Mouse (Mus musculus) layer of hippocampus, postnatal 36 days (tissue): ENCODE measurements around the gene Myocos. TPM values are rescaled to one million over a fixed set of nuclear protein-coding genes. Genes with fewer than 3 reads are reported as not detected.

Source experiments
- DNase-seq, 2 experiments: peaks; one replicate each; pipeline ENCODE4 v3.0.0; 2022
- microRNA-seq, 2 experiments: library from miRNA; unstranded; fragments of <30 nt; microRNA quantifications; one replicate each; pipeline ENCODE4 v1.2.0; 2021
- total RNA-seq, 2 experiments: library from RNA; stranded (reverse); gene quantifications; 2 replicates each; pipeline ENCODE4 v1.2.3; 2021

Myocos gene
- total RNA-seq, 2 experiments from 2014 or later: not detected

DNA sequence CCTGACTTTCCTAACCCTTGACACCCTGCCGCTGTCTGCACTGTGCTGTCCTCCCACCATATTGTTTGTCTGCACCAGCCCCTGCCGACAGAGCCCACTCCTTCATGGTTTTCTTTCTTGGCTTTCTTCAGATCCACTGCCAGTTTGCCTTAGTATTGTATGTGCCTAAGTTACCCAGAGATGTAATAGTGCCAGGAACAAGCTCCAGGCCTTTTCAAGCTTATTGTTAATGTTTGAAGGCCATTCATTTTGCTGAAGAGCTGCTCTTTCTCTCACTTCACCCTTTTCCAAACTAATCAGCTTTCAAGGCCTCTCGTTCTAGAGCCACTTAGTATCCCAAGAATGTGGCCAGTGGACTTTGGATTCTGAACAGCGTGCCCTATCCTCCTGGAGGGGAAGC, 46.8 kb downstream of the Myocos start:
- DNase-seq: no peak

DNA sequence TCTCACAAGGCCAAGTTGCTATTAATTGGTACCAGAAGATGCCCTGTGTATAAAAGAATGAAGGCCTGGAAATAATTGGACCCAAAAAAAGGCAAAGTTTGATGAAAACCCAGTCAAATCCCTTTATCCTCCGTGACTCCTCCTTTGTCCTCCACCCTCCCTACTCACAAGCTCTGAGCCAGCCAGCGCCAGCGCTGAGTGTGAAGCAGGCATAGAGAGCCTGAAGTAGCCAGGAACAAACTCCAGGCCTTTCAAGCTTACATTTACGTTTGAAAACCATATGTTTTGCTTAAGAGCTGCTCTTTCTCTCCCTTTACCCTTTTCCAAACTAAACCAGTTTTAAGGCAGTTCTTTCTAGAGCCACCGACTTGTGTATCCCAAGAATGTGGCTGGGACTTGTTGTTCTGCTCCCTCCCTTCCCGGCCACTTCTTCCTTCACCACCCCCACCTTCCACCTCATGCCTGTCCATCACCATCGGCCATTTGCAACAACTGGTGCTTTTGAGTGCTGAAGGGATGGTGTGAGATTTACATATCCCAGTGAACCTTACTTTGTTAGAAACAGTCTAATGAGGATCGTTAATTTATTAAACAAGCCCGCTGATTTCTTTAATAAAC, 48.3 kb downstream of the Myocos start:
- no peak for DNase-seq

DNA sequence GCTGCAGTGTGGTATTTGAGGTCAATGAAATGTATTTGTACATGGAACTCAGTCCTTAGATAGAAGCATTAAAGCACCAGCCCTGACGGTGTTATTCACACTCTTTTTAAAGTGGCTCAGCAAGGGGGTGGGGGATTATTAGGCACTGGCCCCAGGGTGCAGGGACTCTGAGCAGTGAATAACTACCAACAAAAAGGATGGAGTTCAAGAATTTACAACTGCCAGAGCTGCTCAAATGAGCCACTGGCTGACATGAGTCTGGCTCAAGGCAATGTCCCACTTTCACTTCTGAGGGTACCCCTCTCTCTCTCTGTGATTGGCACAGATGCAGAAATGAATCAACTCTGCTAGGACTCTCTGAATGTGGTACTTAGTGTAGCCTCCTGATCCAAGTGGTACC, 49.9 kb downstream of the Myocos start:
- no peak for DNase-seq

DNA sequence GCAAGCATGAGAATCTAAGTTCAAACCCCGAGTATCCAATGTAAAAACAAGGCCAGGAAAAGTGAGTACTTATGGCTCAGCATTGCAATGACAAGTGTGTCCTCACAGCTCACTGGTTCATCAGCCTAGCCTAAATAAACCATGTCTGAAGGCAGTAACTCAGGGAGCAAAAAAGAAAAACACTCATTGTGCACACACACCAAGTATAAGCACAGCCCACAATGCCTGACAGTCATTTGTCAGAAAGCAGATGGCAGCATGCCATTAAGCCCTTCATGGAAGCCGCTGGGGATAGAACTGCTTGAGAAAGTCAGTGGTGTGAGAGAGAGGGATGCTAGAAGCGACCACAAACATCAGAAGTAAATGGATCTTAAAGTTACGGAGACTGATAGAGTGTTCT, 56.7 kb downstream of the Myocos start:
- no peak for DNase-seq

DNA sequence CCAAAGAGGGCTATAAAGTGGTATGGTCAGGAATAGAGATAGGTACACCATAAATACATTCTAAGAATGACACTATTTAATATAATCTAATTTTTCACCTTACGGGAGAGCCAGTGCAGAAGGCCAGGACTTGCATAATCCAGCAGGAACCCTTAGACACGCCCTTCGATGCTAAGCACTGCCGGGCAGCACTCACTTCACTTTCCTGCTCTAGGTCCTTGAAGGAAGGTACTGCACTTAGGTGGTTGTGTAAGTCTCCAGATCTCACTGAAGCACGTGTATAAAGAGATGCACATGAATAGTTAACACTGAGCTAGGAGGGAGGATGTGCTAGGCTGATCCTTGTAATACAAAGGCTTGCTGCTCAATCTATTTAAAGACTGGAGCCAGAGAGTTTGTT, 58.4 kb downstream of the Myocos start:
- DNase-seq: no peak

DNA sequence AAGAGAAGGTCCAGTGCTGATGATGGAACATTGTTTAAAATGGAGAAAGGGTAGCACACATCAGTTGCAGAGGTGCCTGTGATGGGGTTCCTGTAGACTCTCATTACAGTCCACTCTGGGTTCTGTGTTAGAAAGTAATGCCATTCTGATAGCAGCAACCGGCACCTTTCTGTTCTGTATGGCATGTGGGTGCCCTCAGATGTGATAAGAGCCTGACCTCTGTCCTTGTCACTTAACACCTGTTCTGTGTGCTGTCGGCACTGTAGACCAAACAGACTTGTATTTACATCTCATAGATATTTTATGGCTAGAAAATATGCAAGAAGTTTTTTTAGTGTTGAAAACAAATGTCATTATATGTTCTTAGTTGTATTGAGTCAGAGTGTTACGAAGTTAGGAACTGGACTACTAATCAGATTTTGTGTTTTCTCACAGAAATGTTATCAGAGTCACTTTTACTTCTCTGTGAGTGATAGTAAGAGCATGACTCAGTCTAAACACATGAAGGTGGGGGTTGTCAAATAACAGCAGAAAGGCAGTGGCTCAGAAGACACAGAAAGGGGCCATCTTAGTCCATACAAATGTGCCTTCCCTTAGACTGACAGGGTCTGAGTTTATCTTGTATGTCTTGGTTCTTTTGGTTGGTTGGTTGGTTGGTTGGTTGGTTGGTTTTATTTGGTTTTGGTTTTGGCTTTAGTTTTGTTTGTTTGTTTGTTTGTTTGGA, 60.5 kb downstream of the Myocos start:
- DNase-seq: no peak

Small RNAs within 50 kb of the gene (microRNA-seq; reads per million reads assigned to microRNA genes)
- 0 reads per million in 2 experiments for gene Gm27616

Other genes with a start within 250 kb of the Myocos start
- gene Dnm3, start 180.2 kb downstream of the Myocos start, total RNA-seq: 10 to 100 TPM; 79.8 to 80.9 TPM
- gene Mettl13, start 109.7 kb downstream of the Myocos start, total RNA-seq: 10 to 100 TPM; 10.4 to 11.1 TPM
- gene Vamp4, start 87.7 kb downstream of the Myocos start, total RNA-seq: 100 to 1,000 TPM; 100 to 105 TPM
- gene Myoc, start 19.1 kb downstream of the Myocos start, total RNA-seq: 1 to 10 TPM; 4.0 TPM
- 100 to 1,000 TPM; 169 to 207 TPM for gene Prrc2c, start 82.3 kb upstream of the Myocos start, total RNA-seq
- not detected for gene Fmo4, start 155.8 kb upstream of the Myocos start, total RNA-seq
- 10 to 100 TPM; 11.5 to 12.7 TPM for gene Fmo1, start 208.4 kb upstream of the Myocos start, total RNA-seq
- gene Fmo2, start 240.5 kb upstream of the Myocos start, total RNA-seq: 1 to 10 TPM; 2.3 to 4.9 TPM